Mouse (Mus musculus) liver, embryonic 14.5 days (tissue): ENCODE data around the gene Ryr1.

Experiments
- CTCF ChIP-seq: IDR thresholded peaks from 2 replicates; pipeline ENCODE4 v1.5.1; 2016; ENCODE audit warnings: antibody characterized with exemption, low read depth, control low read depth
- EP300 ChIP-seq: IDR thresholded peaks from 2 replicates; pipeline ENCODE4 v1.6.1; 2016; ENCODE audit warnings: antibody characterized with exemption, low read depth

DNA sequence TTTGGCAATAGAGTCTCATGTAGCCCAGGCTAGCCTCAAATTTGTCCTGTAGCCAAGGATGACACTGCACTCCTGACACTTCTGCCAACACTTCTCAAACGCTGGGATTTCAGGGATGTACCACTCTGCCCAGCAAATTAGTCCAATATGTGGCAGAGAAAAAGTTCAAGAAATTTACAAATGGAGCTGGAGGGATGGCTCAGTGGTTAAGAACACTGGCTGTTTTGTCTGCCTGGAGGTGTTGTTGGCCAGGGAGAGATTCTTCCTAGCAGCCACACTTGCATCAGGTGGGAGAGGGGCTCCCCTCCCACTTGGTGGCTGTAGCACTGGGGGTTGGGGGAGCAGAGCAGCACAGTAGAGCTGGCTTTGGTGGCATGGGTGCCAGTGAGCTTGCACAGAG lies 5.5 kb downstream of the Ryr1 start:
- TF ChIP-seq CTCF (no peak), EP300 (no peak)
